ENCODE assay signal across 12 mouse cellular contexts in genomic region chr8:127269082-127269747, GRCm38 (mm10).
"Had no signal": no experiment of that assay in that cellular context is flagged by ENCODE, and none has a peak within 500 bp of the region (broad histone marks: within the 10 kb centered on the region; RNA-seq: fewer than 3 reads in every experiment).

No protein-coding gene starts in this region.

- H3K9ac ChIP-seq: kidney, embryonic 15.5 days; limb, embryonic 12.5 days; liver, embryonic 14.5 days; midbrain, embryonic 12.5 days; neural tube, embryonic 15.5 days had no signal

- DNase-seq: kidney, postnatal 14 days; lung, adult 2 months; lung, postnatal 36 days; thymus, adult 2 months; thymus, postnatal 25 days had no signal

- H3K4me3 ChIP-seq: kidney, embryonic 15.5 days; limb, embryonic 12.5 days; midbrain, embryonic 12.5 days; neural tube, embryonic 15.5 days had no signal

- H3K9me3 ChIP-seq: kidney, embryonic 15.5 days; limb, embryonic 12.5 days; midbrain, embryonic 12.5 days; neural tube, embryonic 15.5 days had no signal

- H3K27me3 ChIP-seq: kidney, embryonic 15.5 days; limb, embryonic 12.5 days; neural tube, embryonic 15.5 days had no signal

- ATAC-seq: intestine, embryonic 16.5 days; lung, postnatal 0 days had no signal

- H3K27ac ChIP-seq: kidney, embryonic 15.5 days; limb, embryonic 12.5 days; liver, embryonic 14.5 days; midbrain, embryonic 12.5 days had no signal

- H3K36me3 ChIP-seq: kidney, embryonic 15.5 days; limb, embryonic 12.5 days; midbrain, embryonic 12.5 days; neural tube, embryonic 15.5 days had no signal

- H3K4me2 ChIP-seq: kidney, embryonic 15.5 days; limb, embryonic 12.5 days; midbrain, embryonic 12.5 days; neural tube, embryonic 15.5 days had no signal
